Mouse (Mus musculus) adrenal gland, adult (tissue): ENCODE measurements around the gene C1ql4.

Experiments
- DNase-seq, 2 experiments: peaks; one replicate each; pipeline ENCODE4 v3.0.0; 2022 to 2023; ENCODE audit warnings: low spot score in 1 of 2; ENCODE audit not compliant: inconsistent age in 2 of 2

Gene C1ql4

DNA sequence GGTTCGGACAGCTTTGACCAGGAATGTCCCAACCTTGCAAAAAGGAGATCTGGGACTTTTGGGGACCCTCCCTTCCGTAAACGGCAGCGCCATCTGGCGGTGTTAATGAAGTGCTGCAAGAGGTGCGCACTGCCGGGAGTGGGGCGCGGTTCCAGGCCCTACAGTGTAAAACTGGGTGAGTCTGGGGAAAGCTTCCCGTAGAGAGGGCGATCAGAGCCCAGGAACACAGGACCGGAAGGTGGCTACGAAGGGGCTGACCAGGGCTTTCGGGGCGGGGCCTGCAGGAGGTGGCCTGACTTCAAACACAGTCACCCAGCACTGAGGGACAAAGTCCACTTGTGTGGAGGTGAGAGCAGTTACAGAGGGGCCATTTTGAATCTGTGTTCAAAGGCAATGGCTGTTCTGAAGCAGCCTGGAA is 11.5 kb upstream of the C1ql4 start:
- DNase-seq = peak in 1 of 2 experiments; percentile 80

DNA sequence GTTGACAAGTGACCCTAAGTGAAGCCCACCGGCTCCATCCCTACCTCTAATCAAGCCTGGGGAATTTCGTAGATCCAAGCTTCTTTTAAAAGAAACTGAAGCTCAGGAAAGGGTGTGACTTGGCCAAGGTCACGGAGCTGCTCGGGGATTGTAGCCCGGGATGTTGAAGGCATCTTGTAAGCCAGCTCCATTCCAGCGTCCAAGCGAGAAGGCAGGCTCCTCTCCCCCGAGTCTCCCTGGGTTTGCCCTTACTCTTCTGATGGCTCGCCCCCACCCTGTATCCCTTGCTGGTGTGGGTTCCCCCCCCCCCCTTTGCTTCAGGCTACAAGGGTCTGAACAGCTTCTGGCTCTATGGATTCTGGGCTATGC is 10.9 kb upstream of the C1ql4 start:
- DNase-seq = peak in 1 of 2 experiments; percentile 44

DNA sequence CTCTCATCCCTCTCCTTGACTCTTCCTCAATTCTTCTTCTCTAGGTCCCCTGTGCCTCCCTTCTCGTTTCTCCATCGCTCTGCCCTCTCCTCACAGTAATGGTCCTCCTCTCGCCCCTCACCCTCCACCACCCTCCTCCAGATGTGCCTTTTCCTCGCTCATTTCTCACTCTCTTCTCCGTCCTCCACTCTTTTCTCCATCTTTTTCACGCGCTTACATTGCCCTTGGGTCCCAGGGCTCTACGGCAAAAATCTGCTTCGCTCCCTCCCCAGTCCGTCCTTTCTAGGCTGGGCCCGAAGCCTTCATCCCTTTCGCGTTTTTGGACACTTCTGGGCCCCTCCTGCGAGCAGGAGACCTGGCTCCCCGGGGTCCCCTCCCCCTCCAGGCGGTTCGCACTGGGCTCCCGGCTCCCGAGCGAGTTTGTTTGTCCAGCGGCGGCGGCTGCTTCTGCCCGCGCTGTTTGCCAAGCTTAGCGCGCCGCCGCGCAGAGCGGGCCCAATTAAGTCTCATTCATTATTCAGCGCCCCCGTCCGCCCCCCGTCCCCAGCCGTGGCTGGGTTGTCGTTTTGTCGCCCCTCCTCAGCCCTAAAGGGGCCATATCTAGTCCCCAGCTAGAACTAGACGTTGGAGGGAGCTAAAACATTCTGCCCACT is 10.3 kb upstream of the C1ql4 start:
- peak in 1 of 2 experiments; percentile 52 for DNase-seq

DNA sequence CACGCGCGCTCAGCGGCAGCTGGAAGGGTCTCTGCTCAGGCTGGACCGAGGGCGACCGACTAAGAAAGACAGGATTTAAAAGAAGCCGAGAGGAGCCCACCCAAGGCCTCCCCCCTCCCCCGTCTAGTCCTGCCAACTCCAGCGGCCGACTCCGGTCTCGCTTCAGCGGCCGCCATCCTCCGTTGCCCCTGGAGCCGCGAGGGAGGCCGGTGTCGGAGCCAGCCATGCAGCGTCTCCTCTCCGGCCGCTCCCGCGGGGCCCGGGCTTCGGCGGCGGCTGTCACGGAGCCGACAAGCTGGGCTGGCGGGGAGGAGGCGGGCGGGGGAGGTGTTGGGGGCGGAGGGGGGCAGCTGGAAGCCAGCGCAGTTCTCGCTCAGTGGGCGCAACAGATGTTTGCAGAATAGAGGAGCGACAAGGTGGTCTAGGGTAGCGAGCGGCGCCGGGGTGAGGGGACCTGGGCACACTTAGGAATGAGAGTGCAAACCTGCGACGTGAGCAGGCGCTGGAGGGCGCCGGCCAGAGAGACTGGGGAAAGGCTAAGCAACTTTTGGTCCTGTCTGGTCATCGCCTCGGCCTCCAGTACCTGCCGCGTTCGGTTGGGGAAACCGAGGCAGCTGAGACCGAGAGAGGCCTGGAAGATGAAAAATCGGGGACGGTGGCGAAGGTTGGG is 9.3 kb upstream of the C1ql4 start:
- peak in 1 of 2 experiments; percentile 56 for DNase-seq

DNA sequence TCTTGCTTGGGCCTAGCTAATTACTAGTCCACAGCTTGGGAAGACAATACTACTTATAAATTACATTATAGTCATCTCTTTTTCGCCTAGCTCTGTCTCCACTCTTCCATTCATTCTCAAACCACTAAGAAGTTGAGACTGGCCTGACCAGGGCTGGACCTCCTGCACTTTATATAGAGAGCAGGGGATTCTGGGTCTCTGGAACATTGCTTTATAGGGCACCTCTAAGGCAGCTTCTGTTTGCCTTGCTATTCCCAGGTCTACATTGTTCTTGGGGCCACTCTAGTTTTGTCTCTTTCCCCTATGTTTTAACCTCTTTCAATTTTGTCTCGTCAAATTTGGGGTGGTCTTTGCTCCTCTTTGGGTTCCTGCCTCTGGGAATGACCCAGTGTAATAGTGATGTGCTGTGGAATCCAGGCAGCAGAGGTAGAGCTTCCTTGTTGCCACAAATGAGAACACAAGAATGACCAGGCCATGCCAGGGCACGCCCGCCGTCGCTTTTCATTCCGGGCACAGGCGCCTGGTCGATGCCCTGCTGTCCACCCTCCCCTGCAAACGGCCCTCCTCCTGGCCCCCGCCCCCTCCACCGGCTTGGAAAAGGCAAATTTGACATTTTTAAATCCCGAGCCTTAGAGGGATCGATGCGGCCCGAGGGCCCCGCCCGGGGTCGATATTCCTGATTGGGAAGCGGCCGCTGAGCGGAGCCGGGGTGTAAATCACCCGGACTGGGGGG is 8.6 kb upstream of the C1ql4 start:
- DNase-seq = no peak

DNA sequence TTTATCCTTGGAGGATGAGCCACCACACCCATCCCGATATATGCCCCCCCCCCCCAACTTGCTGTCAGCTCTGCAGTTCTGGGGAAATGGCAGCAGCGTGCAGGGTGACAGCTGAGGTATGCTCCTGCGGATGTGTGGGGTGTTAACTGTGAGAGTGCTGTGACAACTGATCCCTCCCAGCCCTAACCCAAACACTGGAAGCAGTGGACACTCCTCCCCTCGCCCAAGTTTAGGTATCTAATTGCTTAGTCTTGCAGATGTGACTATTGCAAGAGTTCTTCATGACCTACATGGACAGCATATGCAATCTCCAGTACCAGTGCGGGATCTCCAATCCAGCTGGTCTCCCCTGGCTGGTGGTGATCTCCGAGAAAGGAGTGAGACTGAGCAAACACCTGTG is 7.7 kb upstream of the C1ql4 start:
- no peak for DNase-seq

DNA sequence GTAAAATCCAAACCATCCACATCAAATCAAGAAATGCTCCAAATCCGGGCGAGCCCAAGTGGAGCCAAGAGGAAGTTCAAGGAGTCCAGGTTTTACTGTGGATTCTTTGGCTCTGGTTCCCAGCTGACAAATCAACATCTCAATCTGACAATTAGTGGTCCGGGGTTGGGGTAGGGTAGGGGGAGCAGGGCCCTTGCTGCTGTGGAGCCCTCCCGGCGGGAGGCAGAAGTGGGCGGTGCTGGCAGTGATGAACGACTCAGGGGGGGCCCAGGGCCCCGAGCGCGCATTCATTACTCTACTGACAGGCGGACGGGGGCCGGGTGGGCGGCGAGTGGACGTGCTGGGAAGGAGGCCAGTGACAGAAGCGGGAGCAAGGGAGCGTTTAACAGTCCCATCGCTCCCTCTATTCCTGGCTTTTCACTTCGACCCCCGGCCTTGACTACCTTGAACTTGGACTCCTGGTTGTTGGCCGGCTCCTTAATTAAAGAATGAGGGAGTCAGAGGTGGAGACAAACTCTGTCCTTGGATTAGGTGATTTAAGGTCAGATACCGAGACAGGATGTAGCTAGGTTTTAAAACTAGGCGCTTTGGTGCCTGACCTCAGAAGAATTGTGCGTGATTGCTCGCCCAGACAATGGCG is 7.1 kb upstream of the C1ql4 start:
- DNase-seq = no peak

DNA sequence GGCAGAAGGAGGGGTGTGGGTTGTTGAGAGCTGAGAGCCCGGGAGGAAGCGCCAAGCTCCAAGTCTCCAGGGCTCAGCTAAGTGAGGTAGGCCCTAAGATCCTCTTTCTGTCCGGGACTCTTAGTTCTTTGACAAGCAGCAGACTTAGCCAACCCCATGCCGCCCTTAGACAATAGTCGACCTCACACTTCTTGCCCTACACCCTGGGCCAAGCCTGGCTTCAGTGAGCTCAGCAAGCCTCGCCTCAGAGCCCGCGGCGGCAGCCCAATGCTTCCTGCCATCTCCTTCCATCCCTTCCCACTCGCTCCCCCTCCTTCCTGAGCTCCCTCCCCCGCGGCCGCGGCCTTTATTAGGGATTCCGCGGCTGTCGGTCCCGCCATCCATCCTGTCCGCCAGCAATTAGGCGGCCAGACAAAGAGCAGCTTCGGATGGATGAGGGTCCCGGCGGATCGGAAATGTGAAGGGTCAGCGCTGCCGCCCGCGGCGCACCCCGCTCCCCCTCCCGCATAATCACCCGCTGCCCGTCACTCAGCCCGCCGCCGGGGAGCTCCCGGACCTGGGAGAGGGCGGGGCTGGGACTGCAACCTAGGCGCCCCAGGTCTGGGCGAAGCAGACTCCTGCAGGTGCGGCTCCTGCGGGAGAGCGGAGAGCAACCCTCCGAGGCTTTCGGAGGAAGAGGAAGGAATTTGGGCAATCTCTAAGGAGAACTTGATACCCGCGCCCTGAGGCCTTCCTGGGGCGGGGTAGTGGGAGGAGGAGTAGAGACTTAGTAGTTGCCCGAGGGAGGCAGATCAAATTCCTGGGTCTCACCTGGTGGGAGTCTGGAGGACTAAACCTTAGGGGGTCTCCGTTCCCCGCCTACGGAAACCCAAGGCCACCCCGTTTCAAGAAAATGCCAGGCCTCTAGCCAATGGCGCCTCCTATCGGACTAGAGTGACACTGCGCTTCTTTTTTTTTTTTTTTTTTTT is 6.0 kb upstream of the C1ql4 start:
- DNase-seq = peak in 1 of 2 experiments; percentile 53

DNA sequence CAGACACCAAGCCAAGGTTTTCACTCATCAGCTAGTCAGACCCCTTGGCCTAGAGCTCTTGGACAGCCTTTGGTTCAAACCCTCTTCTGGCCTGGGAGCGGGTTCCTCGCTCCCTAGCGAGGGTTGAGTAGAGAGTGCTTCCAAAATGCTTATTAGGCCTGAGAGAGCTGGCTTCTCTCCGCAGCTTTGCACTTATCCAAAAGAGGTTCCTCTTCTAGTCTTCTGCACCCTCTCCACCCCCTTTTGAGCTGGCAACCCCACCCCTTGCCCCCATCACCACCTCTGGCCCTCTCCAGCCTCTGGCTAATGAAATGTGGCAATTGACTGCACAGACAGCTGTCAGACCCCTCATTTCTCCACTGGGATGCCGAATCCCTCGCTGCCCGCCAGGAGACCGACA is 5.3 kb upstream of the C1ql4 start, which contains the start of gene Dnajc22:
Dnajc22 (plus strand) TSS at position 301 of the 400 bp plus-strand sequence.
- DNase-seq = no peak

DNA sequence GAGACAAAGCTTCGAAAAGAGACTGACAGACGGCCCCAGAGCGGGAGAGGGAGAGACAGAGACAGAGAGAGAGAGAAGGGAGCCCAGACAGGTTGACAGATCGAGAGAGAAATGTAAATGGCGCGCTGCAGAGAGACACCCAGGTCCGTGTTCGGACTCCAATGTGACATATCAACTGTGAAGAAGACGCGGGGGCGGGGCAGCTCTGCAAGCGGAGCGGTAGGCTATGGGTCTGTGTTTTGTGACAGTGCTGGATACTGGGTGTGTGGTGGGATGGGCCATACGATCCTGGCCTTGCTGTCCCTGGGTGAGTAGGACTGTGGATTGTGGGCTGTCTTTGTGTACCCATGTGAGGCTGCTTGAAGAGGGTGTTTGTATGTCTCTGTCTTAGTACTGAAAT is 1.5 kb upstream of the C1ql4 start:
- no peak for DNase-seq

DNA sequence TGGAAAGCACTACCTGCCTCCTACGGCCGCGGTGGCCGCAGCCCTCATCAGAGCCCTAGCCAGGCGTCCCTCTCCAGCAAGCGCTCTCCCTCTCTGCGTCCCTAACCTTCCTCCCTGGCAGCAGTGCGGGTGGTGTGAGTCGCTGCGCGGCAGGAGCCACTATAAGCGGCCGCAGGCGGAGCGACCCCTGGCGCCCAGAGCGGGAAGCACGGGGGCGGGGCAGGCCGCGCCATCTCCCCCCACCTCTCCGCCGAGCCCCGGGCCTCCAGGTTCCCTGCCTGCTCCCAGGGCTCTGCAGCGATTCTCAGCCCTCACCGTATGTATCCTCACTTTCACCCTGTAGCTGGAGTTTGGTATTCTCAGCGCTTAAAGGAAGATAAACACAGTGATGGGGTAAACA is 675 bp upstream of the C1ql4 start:
- peak; percentile 78 to 91 for DNase-seq

DNA sequence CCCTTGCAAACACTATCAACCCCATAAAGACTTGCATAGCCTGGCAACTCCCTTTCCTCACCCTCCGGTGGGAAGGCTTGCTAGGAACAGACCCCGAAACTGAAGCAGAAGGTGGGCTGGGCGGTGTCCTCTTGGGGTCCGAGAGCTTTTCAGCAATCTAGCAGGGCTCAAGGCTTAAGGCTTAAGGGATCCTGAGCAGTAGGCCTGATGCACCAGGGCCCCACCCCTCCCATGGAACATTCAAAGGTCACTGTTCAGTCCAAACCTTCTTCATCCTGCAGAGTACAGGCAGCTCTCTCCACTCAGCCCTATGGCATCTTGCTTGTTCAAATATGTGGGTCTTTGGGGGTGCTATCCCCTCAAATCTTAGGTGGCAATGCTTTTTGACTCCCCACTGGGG is 1.6 kb downstream of the C1ql4 start:
- DNase-seq = no peak

DNA sequence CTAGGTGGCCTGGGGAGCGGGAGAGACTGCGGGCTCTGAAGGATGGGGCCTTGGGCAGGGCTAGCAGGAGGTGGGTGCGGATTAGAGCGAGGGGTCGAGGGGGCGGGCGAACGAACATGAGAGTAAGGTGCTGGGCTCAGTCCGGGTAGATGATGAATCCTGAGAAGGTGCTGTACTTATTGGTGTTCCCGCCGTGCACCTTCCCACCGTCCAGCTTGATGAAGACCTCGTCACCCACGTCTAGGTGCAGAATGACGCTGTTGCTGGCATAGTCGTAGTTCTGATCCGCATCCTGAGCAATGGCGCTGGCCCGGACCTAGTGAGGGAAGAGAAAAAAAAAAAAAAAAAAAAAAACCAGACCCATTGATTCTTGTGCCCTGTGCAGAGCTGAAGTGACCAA is 3.0 kb downstream of the C1ql4 start:
- DNase-seq = no peak

DNA sequence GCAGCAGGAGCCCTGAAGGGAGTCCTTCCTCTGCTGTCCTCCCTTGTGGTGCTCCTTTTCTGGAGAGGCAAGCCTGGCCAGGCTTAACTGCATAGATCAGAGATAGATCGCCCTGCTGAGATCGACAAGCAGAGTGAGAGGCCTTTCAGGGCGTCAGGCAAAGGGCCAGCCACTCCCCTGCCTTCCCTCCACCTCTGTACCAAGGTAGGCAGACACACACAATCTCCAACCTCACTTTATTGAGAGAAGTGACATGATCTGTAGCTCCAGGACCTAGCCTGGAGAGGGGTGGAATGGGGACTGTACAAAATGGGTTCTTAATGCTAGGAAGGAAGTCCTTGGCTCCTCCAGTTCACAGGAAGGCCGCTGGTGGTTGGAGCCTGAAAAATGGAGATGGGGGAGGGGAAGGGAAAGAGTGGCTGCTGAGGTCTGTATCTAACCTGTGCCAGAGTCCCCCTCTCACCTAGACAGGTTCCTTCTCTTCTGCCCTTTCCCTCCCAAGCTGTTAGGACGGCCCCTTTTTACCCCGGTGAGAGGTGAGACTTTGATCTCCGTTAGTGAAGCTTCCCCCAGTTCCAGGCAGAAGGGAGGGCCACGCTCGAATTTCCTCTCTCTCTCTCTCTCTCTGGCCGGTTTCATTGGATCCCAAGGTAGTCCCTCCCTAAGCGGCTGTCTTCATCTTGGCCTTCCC is 3.6 kb downstream of the C1ql4 start:
- DNase-seq = no peak

DNA sequence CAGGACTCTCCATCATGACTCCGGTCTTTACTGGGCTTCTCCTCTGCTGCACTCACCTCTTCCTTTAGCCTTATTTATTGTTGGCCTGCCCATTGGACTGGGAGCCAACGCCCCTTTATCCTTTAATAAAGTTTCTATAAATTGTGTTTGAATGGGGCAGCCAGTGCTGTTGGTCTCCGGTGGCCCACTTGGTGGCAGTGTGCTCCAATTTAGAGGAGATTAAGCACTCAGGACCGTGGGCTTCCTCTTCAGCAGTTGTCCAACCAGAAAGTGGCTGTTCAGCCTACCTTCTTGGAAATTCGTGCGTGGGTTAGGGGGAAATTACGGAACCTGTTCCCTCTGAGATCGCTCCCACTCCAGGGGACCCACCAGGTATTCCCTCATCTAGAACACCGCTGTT is 4.4 kb downstream of the C1ql4 start:
- peak; percentile 47 to 76 for DNase-seq

DNA sequence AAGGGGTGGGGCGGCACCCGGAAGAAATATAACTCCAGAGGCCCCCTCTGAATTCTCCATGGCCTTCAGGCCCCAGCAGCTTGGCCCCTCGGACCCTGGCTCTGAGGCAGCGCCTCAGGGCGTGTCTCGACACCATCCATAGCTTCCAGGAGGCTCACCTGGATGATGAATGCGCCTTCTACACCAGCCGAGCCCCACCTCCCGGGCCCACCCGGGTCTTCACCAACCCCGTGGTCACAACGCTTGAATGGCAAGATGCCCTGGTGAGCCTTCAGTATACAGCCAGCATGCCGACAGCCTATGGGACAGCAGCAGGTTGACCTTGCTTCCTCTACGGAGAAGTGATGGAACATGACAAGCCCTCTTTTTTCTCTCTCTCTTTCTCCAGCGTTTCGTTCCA is 4.8 kb downstream of the C1ql4 start:
- no peak for DNase-seq

DNA sequence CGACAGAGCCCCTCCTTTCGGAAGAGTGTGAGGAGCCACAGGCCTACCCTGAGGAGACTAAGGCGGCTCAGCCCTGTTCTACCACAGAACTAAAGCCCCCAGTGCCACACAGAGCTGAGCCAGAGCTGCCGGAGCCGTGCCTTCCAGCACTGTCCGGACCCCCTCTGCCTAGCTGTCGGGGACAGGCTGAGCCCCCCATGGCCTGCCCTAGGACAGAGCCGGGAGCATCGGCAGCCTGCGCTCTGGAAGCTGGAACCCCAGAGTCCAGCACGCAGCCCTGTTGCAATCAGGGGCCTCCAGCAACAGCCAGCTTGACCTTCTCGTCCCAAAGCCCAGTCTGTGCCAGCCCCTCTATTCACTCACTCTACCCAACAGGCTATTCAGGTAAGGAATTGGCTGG is 5.3 kb downstream of the C1ql4 start:
- no peak for DNase-seq

DNA sequence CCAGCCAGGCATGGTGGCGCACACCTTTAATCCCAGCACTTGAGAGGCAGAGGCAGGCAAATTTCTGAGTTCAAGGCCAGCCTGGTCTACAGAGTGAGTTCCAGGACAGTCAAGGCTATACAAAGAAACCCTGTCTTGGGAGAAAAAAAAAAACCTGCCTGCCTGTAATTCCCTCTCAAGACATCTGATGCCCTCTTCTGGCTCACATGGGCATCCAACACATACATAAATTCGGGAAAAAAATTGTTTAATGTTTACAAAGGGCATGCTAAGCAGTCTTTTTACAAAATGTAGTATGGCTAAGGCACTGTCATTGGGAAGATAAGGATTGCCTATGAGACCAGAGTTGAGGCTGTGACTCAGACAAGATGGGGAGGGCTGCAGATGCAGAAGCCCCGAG is 7.8 kb downstream of the C1ql4 start:
- no peak for DNase-seq

DNA sequence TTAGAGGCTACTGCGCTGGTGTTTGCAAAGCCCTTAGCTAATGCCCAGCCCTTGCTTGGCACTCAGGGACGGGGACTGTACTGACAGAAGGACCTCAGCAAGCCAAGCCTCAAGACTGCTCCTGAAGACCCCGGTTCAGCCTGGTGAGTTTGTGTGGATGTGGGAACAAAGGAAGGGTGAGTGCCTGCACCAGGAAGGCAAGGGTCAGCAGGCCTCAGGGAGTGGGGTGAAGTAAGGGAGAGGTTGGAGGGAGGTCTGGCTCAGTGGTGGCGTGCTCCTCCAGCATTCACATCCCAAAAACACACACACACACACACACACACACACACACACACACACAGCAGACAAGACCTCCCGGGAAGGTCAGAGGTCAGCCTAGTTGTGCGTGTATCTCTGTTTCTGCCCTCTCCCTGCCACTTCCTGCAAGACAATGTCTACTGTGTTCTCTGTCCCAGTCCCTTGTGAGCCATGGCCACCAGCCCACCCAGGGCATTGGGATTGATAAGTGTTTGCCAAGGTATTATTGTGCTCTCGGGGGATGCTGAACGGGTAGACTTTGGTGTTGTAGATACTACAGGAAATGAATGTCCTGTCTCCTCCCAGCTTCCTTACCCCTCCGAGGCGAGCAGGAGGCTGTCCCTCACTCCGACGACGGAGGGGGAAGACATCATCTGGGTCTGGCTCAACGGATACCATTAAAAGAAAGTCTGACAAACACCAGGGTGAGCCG is 9.3 kb downstream of the C1ql4 start:
- DNase-seq = no peak
